9 mouse cellular contexts compared by ENCODE assay signal in the genomic region with DNA sequence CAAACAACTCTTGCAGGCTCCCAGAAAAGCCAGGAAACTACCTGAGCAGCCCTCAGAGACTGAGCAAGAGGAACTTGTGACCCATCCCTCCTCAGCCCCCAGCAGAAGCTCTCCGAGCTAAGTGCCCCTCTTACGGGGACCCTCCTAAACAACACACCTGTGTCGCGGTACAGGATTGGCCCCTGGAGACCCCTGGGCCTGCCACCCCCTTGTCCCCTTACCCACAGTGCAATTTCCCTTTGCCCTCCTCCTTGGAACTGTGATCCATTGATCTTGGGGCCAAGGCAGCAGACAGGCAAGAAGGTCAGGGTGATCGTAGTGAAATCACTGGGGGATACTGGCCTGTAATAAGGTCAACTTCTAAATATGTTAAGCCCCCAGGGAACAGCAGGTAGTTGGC. TPM values are rescaled to one million over a fixed set of nuclear protein-coding genes. Genes with fewer than 3 reads are reported as not detected.
DNase-seq lines count a peak whose midpoint lies in the region; ATAC-seq and TF ChIP-seq lines count a peak whose summit lies in the region.
"Had no signal": no experiment of that assay in that cellular context is flagged by ENCODE, and none has a peak within 500 bp of the region (broad histone marks: within the 10 kb centered on the region; RNA-seq: fewer than 3 reads in every experiment).

No protein-coding gene starts in this region.

- H3K9ac ChIP-seq in lung, embryonic 14.5 days, result no peak overlapping the region
- H3K9ac ChIP-seq in forebrain, embryonic 16.5 days (replicated peaks; ENCODE audit: low read depth, low read length), result peak overlapping the region; percentile 75; the same call in 1 of the 2 replicates
- no peak overlapping the region for H3K9ac ChIP-seq in liver, embryonic 11.5 days (ENCODE audit: low read depth, low read length)

- H3K27me3 ChIP-seq in lung, embryonic 14.5 days (ENCODE audit: insufficient read depth, low read length), result no peaks in the 10 kb centered on the region
- H3K27me3 ChIP-seq in forebrain, embryonic 16.5 days (replicated peaks; ENCODE audit: control insufficient read depth, insufficient read depth, low read length), result no peaks in the 10 kb centered on the region
- H3K27me3 ChIP-seq in liver, embryonic 11.5 days (replicated peaks; ENCODE audit: control insufficient read depth, insufficient read depth, low read length), result peaks cover 7% of the 10 kb centered on the region; the same call in 1 of the 2 replicates
- no peaks in the 10 kb centered on the region for H3K27me3 ChIP-seq in small intestine, adult 2 months (ENCODE audit: control insufficient read depth, insufficient read depth, low read length)
- H3K27me3 ChIP-seq: Patski had no signal

- peaks cover 11% of the 10 kb centered on the region for H3K4me1 ChIP-seq in lung, embryonic 14.5 days (ENCODE audit: insufficient read depth)
- peaks cover 23% of the 10 kb centered on the region for H3K4me1 ChIP-seq in forebrain, embryonic 16.5 days (replicated peaks; ENCODE audit: control insufficient read depth, insufficient read depth, low read length)
- H3K4me1 ChIP-seq in liver, embryonic 11.5 days (replicated peaks; ENCODE audit: control insufficient read depth, insufficient read depth, low read length), result peaks cover 15% of the 10 kb centered on the region
- H3K4me1 ChIP-seq in small intestine, adult 2 months (ENCODE audit: control insufficient read depth, insufficient read depth, insufficient read length, low read length), result peaks cover 26% of the 10 kb centered on the region

- H3K36me3 ChIP-seq in lung, embryonic 14.5 days (ENCODE audit: insufficient read depth), result no peaks in the 10 kb centered on the region
- no peaks in the 10 kb centered on the region for H3K36me3 ChIP-seq in forebrain, embryonic 16.5 days (ENCODE audit: control insufficient read depth, insufficient read depth)
- H3K36me3 ChIP-seq in liver, embryonic 11.5 days (ENCODE audit: control insufficient read depth, insufficient read depth, low read length), result no peaks in the 10 kb centered on the region
- no peaks in the 10 kb centered on the region for H3K36me3 ChIP-seq in small intestine, adult 2 months (ENCODE audit: control insufficient read depth, insufficient read depth, low read length)

- H3K4me3 ChIP-seq in lung, embryonic 14.5 days (ENCODE audit: low read depth, low read length), result no peak overlapping the region
- H3K4me3 ChIP-seq in forebrain, embryonic 16.5 days (replicated peaks; ENCODE audit: low read length), result peak overlapping the region; percentile 64
- no peak overlapping the region; the same call in 1 of the 2 replicates for H3K4me3 ChIP-seq in liver, embryonic 11.5 days (ENCODE audit: low read depth, low read length)
- H3K4me3 ChIP-seq in small intestine, adult 2 months (ENCODE audit: low read depth, low read length), result peak overlapping the region; percentile 46

- peak overlapping the region; percentile 88 for H3K4me2 ChIP-seq in lung, embryonic 14.5 days
- peak overlapping the region; percentile 93 for H3K4me2 ChIP-seq in forebrain, embryonic 16.5 days (ENCODE audit: low read length)
- H3K4me2 ChIP-seq in liver, embryonic 11.5 days, result peak overlapping the region; percentile 87

- 71% methylated on average over 5 of the region's 5 CpGs for WGBS in lung, embryonic 14.5 days
- WGBS in forebrain, embryonic 16.5 days, result 82% methylated on average over 5 of the region's 5 CpGs
- WGBS in liver, embryonic 11.5 days, result 65% methylated on average over 5 of the region's 5 CpGs
- 37% methylated on average over 5 of the region's 5 CpGs for WGBS in small intestine, adult 2 months

- ATAC-seq in lung, embryonic 14.5 days (ENCODE audit: insufficient read depth), result no peak
- ATAC-seq in forebrain, embryonic 16.5 days, result no peak
- ATAC-seq in liver, embryonic 11.5 days (replicated peaks; ENCODE audit: low FRiP score), result no peak
- ATAC-seq: Patski had no signal

- H3K9me3 ChIP-seq in lung, embryonic 14.5 days (ENCODE audit: low read depth, low read length), result no peaks in the 10 kb centered on the region
- no peaks in the 10 kb centered on the region for H3K9me3 ChIP-seq in forebrain, embryonic 16.5 days (ENCODE audit: control insufficient read depth, low read length)
- no peaks in the 10 kb centered on the region for H3K9me3 ChIP-seq in liver, embryonic 11.5 days (ENCODE audit: control insufficient read depth, low read length)

- no peak overlapping the region for H3K27ac ChIP-seq in lung, embryonic 14.5 days (ENCODE audit: low read depth)
- H3K27ac ChIP-seq in forebrain, embryonic 16.5 days (ENCODE audit: low read length), result no peak overlapping the region
- no peak overlapping the region; the same call in 1 of the 2 replicates for H3K27ac ChIP-seq in liver, embryonic 11.5 days (ENCODE audit: low read depth, low read length)
- H3K27ac ChIP-seq in small intestine, adult 2 months (ENCODE audit: insufficient read depth, low read depth, low read length), result peak overlapping the region; percentile 82

- intact Hi-C loops in left cerebral cortex, postnatal 36 days (cut with DNase I), result no loop called here

- DNase-seq in lung, embryonic 14.5 days, result no peak
- DNase-seq in lung, postnatal 10 days, result no peak
- no peak for DNase-seq in liver, embryonic 11.5 days (ENCODE audit: low spot score)
- no peak for DNase-seq in left cerebral cortex, postnatal 36 days (ENCODE audit: low spot score in 2 of 2)
- DNase-seq in B cell, adult 2 months, result no peak
- no peak for DNase-seq in gastrocnemius, adult 18-20 months (ENCODE audit: low spot score)

- TF ChIP-seq POLR2A in small intestine, adult 2 months (IDR thresholded peaks at IDR 0.05; ENCODE audit: low read depth, low read length), result no peak

- no peak for TF ChIP-seq CTCF in lung, embryonic 14.5 days (IDR thresholded peaks at IDR 0.05; ENCODE audit: low read depth)
- no peak for TF ChIP-seq CTCF in small intestine, adult 2 months (IDR thresholded peaks at IDR 0.05; ENCODE audit: extremely low read depth, insufficient read length, insufficient replicate concordance, low read depth, low read length)

RNA-seq across cellular contexts. Expression of gene Creld2, which starts 17.1 kb away (rescaled TPM):
- 93.8 and 97.9 TPM in 2 replicates for polyA plus RNA-seq in lung, embryonic 14.5 days (2014; fragmentation: Nextera tagmentation; extraction: Ambion mirVana)
- 57.3 and 60.4 TPM in 2 replicates for polyA plus RNA-seq in forebrain, embryonic 16.5 days (2015; fragmentation: Nextera tagmentation; extraction: Ambion mirVana)
- polyA plus RNA-seq in liver, embryonic 11.5 days (2014; fragmentation: Nextera tagmentation; extraction: Ambion mirVana), result 107 and 109 TPM in 2 replicates
- 55.7 and 59.1 TPM in 2 replicates for polyA plus RNA-seq in small intestine, adult 2 months (2012; rRNA removed)
- 10 to 100 TPM; 17.5 to 26.0 TPM for total RNA-seq in left cerebral cortex, postnatal 36 days (2021)
- 10 to 100 TPM in 1 of 2 experiments, 1 to 10 TPM in 1; 6.9 to 10.3 TPM for total RNA-seq in gastrocnemius, adult 18-20 months (2021)

RNA-seq across cellular contexts. Expression of gene Alg12, which starts 17.5 kb away (rescaled TPM):
- 13.3 and 15.0 TPM in 2 replicates for polyA plus RNA-seq in lung, embryonic 14.5 days (2014; fragmentation: Nextera tagmentation; extraction: Ambion mirVana)
- polyA plus RNA-seq in forebrain, embryonic 16.5 days (2015; fragmentation: Nextera tagmentation; extraction: Ambion mirVana), result 6.6 and 8.8 TPM in 2 replicates
- 13.9 and 14.2 TPM in 2 replicates for polyA plus RNA-seq in liver, embryonic 11.5 days (2014; fragmentation: Nextera tagmentation; extraction: Ambion mirVana)
- polyA plus RNA-seq in small intestine, adult 2 months (2012; rRNA removed), result 14.5 and 16.4 TPM in 2 replicates
- total RNA-seq in left cerebral cortex, postnatal 36 days (2021), result 10 to 100 TPM; 12.8 to 15.7 TPM
- total RNA-seq in gastrocnemius, adult 18-20 months (2021), result 1 to 10 TPM; 4.2 to 4.8 TPM

RNA-seq across cellular contexts. Expression of gene Pim3, which starts 25.4 kb away (rescaled TPM):
- polyA plus RNA-seq in lung, embryonic 14.5 days (2014; fragmentation: Nextera tagmentation; extraction: Ambion mirVana), result 48.6 TPM in 2 replicates
- 58.2 and 70.7 TPM in 2 replicates for polyA plus RNA-seq in forebrain, embryonic 16.5 days (2015; fragmentation: Nextera tagmentation; extraction: Ambion mirVana)
- polyA plus RNA-seq in liver, embryonic 11.5 days (2014; fragmentation: Nextera tagmentation; extraction: Ambion mirVana), result 34.0 and 35.9 TPM in 2 replicates
- 38.3 and 60.3 TPM in 2 replicates for polyA plus RNA-seq in small intestine, adult 2 months (2012; rRNA removed)
- total RNA-seq in left cerebral cortex, postnatal 36 days (2021), result 10 to 100 TPM; 35.0 to 51.0 TPM
- 10 to 100 TPM; 24.1 to 37.3 TPM for total RNA-seq in gastrocnemius, adult 18-20 months (2021)

Comparison
In these comparisons a context has a peak if more than half of its experiments do, and no peak if none do; other contexts are left out.
1. H3K4me3 ChIP-seq: peak in forebrain, embryonic 16.5 days (single experiment) and small intestine, adult 2 months (single experiment); none in lung, embryonic 14.5 days (single experiment) and liver, embryonic 11.5 days (single experiment).
2. Peak in every context shown above with its lines, with median percentiles within 50 percentile points of each other: H3K4me2 ChIP-seq.